Mouse (Mus musculus): ENCODE measurements around the gene Rwdd4a. TPM values are rescaled to one million over a fixed set of nuclear protein-coding genes. Genes with fewer than 3 reads are reported as not detected.
A peak's percentile ranks its signal among the peaks of the same experiment; 100 is the strongest.

Rwdd4a gene
- polyA plus RNA-seq, 2 experiments = 10.1 to 25.0 TPM

DNA sequence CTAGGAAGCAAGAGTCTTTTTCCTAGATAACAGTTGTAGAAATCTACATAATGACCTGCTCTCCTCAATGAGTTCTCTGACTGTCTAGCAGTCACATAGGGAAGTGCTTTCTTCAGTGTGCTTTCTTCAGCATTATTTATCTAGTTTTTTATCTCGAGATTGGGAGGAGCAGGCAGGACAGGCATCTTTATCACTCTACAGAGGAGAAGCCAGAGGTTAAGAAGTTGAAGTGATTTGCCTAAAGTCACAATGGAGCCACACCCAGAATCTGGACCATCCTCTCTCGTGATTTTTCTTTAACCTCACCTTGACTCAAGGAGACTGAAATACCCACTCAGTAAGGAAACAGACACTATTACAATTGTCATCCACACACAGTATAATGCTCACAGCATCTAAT lies 31.5 kb upstream of the Rwdd4a start:
- ATAC-seq (ENCODE audit: insufficient read depth) (no peak), DNase-seq (ENCODE audit: low read depth in 3 of 3, low spot score in 3 of 3) (no peak)
- no peak overlapping the region for H3K9ac ChIP-seq (replicated peaks)
- no peak overlapping the region for H3K4me3 ChIP-seq (ENCODE audit: insufficient read depth in 1 of 2, low read depth in 2 of 2, low read length in 2 of 2)
- H3K4me2 ChIP-seq (ENCODE audit: low read depth) = no peak overlapping the region
- peaks cover 9% of the 10 kb centered on the region for H3K36me3 ChIP-seq (replicated peaks; ENCODE audit: control insufficient read depth, insufficient read depth, low read depth)
- H3K27me3 ChIP-seq (ENCODE audit: control insufficient read depth, insufficient read depth, low read length) = no peaks in the 10 kb centered on the region
- no peaks in the 10 kb centered on the region for H3K4me1 ChIP-seq (replicated peaks; ENCODE audit: control insufficient read depth in 2 of 2, insufficient read depth in 2 of 2, low read length in 1 of 2)
- H3K27ac ChIP-seq = no peak overlapping the region
- no peak for TF ChIP-seq CTCF (IDR thresholded peaks at IDR 0.05; ENCODE audit: low read depth)
- TF ChIP-seq EP300 (IDR thresholded peaks at IDR 0.05; ENCODE audit: low read depth) = no peak
- WGBS (ENCODE audit: insufficient replicate concordance) = 44% methylated on average over 2 of the region's 2 CpGs
- H3K9me3 ChIP-seq (ENCODE audit: control insufficient read depth, low read length) = no peaks in the 10 kb centered on the region

DNA sequence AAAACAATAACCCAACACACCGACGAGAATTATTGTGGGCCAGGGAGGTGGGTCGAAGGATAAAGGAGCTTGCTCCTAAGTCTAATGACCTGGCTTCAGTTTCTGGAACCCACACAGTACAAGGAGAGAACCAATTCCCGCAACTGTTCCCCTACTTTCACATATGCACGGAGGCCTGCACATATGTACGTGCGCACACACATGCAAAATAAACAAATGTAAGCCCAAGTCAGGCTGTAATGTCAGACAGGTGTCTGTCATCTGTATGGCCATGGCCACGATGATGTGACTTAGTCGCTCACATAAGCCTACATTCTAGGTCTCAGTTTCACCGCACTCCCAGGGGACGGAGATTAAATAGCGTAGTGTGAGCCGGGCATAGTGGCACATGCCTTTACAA lies 30.9 kb upstream of the Rwdd4a start:
- Histone ChIP-seq H3K9me3 (ENCODE audit: control insufficient read depth, low read length) (no peaks in the 10 kb centered on the region), H3K4me1 (replicated peaks; ENCODE audit: control insufficient read depth in 2 of 2, insufficient read depth in 2 of 2, low read length in 1 of 2) (no peaks in the 10 kb centered on the region), H3K4me3 (ENCODE audit: insufficient read depth in 1 of 2, low read depth in 2 of 2, low read length in 2 of 2) (no peak overlapping the region), H3K27ac (no peak overlapping the region), H3K4me2 (ENCODE audit: low read depth) (no peak overlapping the region), H3K27me3 (ENCODE audit: control insufficient read depth, insufficient read depth, low read length) (no peaks in the 10 kb centered on the region), H3K9ac (replicated peaks) (no peak overlapping the region), H3K36me3 (replicated peaks; ENCODE audit: control insufficient read depth, insufficient read depth, low read depth) (peaks cover 7% of the 10 kb centered on the region)
- no peak for DNase-seq (ENCODE audit: low read depth in 3 of 3, low spot score in 3 of 3)
- TF ChIP-seq CTCF (IDR thresholded peaks at IDR 0.05; ENCODE audit: low read depth) (no peak), EP300 (IDR thresholded peaks at IDR 0.05; ENCODE audit: low read depth) (no peak)
- ATAC-seq (ENCODE audit: insufficient read depth) = no peak
- 82% methylated on average over 13 of the region's 13 CpGs for WGBS (ENCODE audit: insufficient replicate concordance)

DNA sequence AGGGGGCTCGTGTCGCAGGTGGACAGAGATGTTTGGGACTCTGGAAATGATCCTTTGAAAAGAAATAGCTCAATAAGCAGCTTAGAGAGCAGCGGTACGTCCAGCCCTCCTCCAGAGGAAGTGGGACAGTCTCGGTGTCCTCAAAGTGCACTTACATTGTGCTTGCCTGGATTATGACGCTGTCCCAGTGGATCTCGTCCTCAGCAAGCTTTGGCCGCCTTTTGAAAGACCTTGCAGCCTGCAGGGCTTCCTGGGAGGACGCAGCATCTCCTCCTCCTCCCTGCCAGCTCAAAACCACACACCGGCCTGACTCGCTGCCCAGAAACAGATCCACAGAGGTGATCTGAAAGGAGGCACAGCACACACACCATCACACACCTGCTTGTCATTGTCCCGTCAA lies 28.0 kb upstream of the Rwdd4a start:
- Histone ChIP-seq H3K36me3 (replicated peaks; ENCODE audit: control insufficient read depth, insufficient read depth, low read depth) (peaks cover 6% of the 10 kb centered on the region), H3K27ac (no peak overlapping the region), H3K9ac (replicated peaks) (no peak overlapping the region), H3K4me1 (replicated peaks; ENCODE audit: control insufficient read depth in 2 of 2, insufficient read depth in 2 of 2, low read length in 1 of 2) (no peaks in the 10 kb centered on the region), H3K4me2 (ENCODE audit: low read depth) (no peak overlapping the region), H3K27me3 (ENCODE audit: control insufficient read depth, insufficient read depth, low read length) (no peaks in the 10 kb centered on the region), H3K9me3 (ENCODE audit: control insufficient read depth, low read length) (no peaks in the 10 kb centered on the region), H3K4me3 (ENCODE audit: insufficient read depth in 1 of 2, low read depth in 2 of 2, low read length in 2 of 2) (no peak overlapping the region)
- 83% methylated on average over 12 of the region's 12 CpGs for WGBS (ENCODE audit: insufficient replicate concordance)
- TF ChIP-seq EP300 (IDR thresholded peaks at IDR 0.05; ENCODE audit: low read depth) (no peak), CTCF (IDR thresholded peaks at IDR 0.05; ENCODE audit: low read depth) (no peak)
- ATAC-seq (ENCODE audit: insufficient read depth) = no peak
- no peak for DNase-seq (ENCODE audit: low read depth in 3 of 3, low spot score in 3 of 3)

DNA sequence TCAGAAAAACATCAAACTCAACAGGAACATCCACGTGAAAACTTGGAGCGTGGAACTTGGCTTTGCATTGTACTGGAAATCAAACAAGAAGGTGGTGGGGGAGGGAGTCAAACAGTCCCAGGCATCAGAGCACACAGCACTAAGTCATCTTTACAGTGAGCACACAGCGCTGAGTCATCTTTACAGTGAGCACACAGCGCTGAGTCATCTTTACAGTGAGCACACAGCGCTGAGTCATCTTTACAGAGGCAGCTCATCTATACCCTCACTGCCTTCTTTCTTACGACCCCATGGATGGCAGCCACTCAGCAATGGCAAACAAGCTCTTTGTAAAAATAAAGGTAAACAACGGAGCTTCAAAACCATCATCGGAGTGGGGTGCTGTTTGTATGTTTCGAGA lies 22.5 kb upstream of the Rwdd4a start:
- H3K27ac ChIP-seq = no peak overlapping the region
- DNase-seq (ENCODE audit: low read depth in 3 of 3, low spot score in 3 of 3) (no peak), ATAC-seq (ENCODE audit: insufficient read depth) (peak; percentile 78)
- H3K9ac ChIP-seq (replicated peaks) = no peak overlapping the region
- H3K9me3 ChIP-seq (ENCODE audit: control insufficient read depth, low read length) = no peaks in the 10 kb centered on the region
- H3K4me1 ChIP-seq (replicated peaks; ENCODE audit: control insufficient read depth in 2 of 2, insufficient read depth in 2 of 2, low read length in 1 of 2) = peaks cover 0 to 6% of the 10 kb centered on the region in 2 experiments; a peak in 3 of 4 replicates
- no peak overlapping the region for H3K4me2 ChIP-seq (ENCODE audit: low read depth)
- 83% methylated on average over 9 of the region's 9 CpGs for WGBS (ENCODE audit: insufficient replicate concordance)
- H3K4me3 ChIP-seq (ENCODE audit: insufficient read depth in 1 of 2, low read depth in 2 of 2, low read length in 2 of 2) = no peak overlapping the region
- H3K36me3 ChIP-seq (replicated peaks; ENCODE audit: control insufficient read depth, insufficient read depth, low read depth) = peaks cover 9% of the 10 kb centered on the region
- no peaks in the 10 kb centered on the region for H3K27me3 ChIP-seq (ENCODE audit: control insufficient read depth, insufficient read depth, low read length)
- peak; percentile 43; the same call in 1 of the 2 replicates for TF ChIP-seq EP300 (IDR thresholded peaks at IDR 0.05; ENCODE audit: low read depth)
- TF ChIP-seq CTCF (IDR thresholded peaks at IDR 0.05; ENCODE audit: low read depth) = no peak

DNA sequence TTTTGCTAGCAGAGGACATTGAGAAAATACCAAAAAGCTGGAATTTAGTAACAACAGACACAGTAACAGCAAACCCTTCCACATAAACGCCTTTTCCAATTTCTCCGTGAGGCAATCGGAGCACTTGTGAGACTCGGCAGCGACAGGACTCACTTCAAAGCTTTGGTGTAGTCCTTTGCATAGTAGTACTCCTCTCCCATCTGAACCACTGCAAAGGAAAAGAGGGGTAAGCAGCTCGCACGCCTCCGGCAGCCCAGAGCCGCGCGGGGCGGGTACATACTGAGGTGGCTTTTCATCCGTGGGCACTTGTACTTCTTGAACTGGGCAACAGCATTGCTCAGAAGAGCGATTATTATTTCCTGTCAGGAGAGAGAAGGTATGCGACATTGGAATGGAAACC lies 19.9 kb upstream of the Rwdd4a start:
- no peak overlapping the region for H3K4me3 ChIP-seq (ENCODE audit: insufficient read depth in 1 of 2, low read depth in 2 of 2, low read length in 2 of 2)
- no peaks in the 10 kb centered on the region for H3K27me3 ChIP-seq (ENCODE audit: control insufficient read depth, insufficient read depth, low read length)
- 85% methylated on average over 15 of the region's 15 CpGs for whole genome bisulfite sequencing (ENCODE audit: insufficient replicate concordance)
- no peaks in the 10 kb centered on the region for H3K9me3 ChIP-seq (ENCODE audit: control insufficient read depth, low read length)
- H3K4me1 ChIP-seq (replicated peaks; ENCODE audit: control insufficient read depth in 2 of 2, insufficient read depth in 2 of 2, low read length in 1 of 2) = peaks cover 0 to 6% of the 10 kb centered on the region in 2 experiments; a peak in 3 of 4 replicates
- no peak for ATAC-seq (ENCODE audit: insufficient read depth)
- no peak overlapping the region for H3K27ac ChIP-seq
- H3K9ac ChIP-seq (replicated peaks) = no peak overlapping the region
- H3K4me2 ChIP-seq (ENCODE audit: low read depth) = no peak overlapping the region
- TF ChIP-seq CTCF (IDR thresholded peaks at IDR 0.05; ENCODE audit: low read depth) (no peak), EP300 (IDR thresholded peaks at IDR 0.05; ENCODE audit: low read depth) (no peak)
- H3K36me3 ChIP-seq (replicated peaks; ENCODE audit: control insufficient read depth, insufficient read depth, low read depth) = peaks cover 6% of the 10 kb centered on the region
- DNase-seq (ENCODE audit: low read depth in 3 of 3, low spot score in 3 of 3) = no peak
